Mouse (Mus musculus) lung, embryonic 15.5 days (tissue): ENCODE results near the gene Prrt2. TPM values are rescaled to one million over a fixed set of nuclear protein-coding genes. Genes with fewer than 3 reads are reported as not detected.

Source experiments
- ATAC-seq: fragments of 200-750 bp; cut with Nextera tagmentation; 2 replicates; pipeline ENCODE4 v1.8.0; 2017; ENCODE audit warnings: moderate number of reproducible peaks, borderline replicate concordance; ENCODE audit not compliant: low FRiP score, low TSS enrichment; ENCODE audit errors: extremely low read depth
- H3K27ac ChIP-seq: fragments of 300-500 bp; sonication (generic); 2 replicates; pipeline ENCODE4 v1.5.1; 2015; ENCODE audit warnings: moderate library complexity, mild to moderate bottlenecking, inconsistent platforms
- H3K27me3 ChIP-seq: fragments of 300-500 bp; sonication (generic); 2 replicates; pipeline ENCODE4 v1.6.1; 2015; ENCODE audit warnings: inconsistent platforms
- H3K36me3 ChIP-seq: fragments of 300-500 bp; sonication (generic); 2 replicates; pipeline ENCODE4 v1.6.1; 2015; ENCODE audit warnings: inconsistent platforms
- H3K4me1 ChIP-seq: fragments of 300-500 bp; sonication (generic); 2 replicates; pipeline ENCODE4 v1.6.1; 2015; ENCODE audit warnings: inconsistent platforms
- H3K4me2 ChIP-seq: fragments of 300-500 bp; sonication (generic); 2 replicates; pipeline ENCODE4 v1.6.1; 2015; ENCODE audit warnings: inconsistent platforms, mild to moderate bottlenecking, moderate library complexity
- H3K4me3 ChIP-seq: fragments of 300-500 bp; sonication (generic); 2 replicates; pipeline ENCODE4 v1.5.1; 2015; ENCODE audit warnings: mild to moderate bottlenecking, inconsistent platforms
- H3K9ac ChIP-seq: fragments of 300-500 bp; sonication (generic); 2 replicates; pipeline ENCODE4 v1.6.1; 2015; ENCODE audit warnings: inconsistent platforms
- H3K9me3 ChIP-seq: fragments of 300-500 bp; sonication (generic); 2 replicates; pipeline ENCODE4 v1.6.1; 2016; ENCODE audit warnings: inconsistent platforms
- WGBS: fragments of 180-500 bp; shearing (Covaris S2); methylation state at CpG from one replicate; pipeline ENCODE4 v1.1.7; 2015; 5-methylcytosine and 5-hydroxymethylcytosine counted together
- polyA plus RNA-seq: library from polyadenylated mRNA; unstranded; fragments of >200 nt; fragmentation: Nextera tagmentation; extraction: Ambion mirVana; gene quantifications from 2 replicates; pipeline ENCODE4 v1.2.1, GENCODE M21; 2015

The Prrt2 gene
- polyA plus RNA-seq, 1 experiment from 2014 or later: 3.9 TPM

DNA sequence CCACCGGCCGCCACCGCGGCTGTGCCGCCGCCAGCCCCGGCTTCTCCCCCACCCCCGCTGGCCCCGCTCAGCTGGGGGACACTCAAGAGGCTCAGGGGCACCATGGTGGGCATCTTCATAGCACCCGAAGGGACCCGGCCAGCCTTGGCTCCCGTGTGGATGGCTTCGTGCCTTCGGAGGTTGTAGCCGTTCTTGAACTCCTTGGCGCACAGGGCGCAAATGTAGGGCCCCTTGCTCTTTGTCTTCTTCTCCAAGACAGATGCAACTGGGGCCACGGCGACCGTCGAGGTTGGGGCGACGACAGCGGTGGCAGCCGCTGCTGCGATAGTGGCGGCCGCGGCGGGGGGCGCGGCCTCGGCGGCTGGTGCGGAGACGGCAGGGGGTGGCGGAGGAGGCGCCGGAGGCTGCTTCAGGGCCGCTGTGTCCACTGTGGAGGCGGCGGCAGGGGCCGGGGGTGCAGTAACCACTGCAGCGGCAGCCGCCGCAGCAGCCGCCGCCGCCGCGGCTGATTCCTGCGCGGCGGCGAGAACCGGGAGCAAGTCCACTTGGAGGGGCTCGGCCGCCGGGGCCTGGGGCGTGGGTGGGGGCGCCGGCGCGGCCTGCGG is 4.6 kb upstream of the Prrt2 start:
- H3K4me1 ChIP-seq: peaks cover 51% of the 10 kb centered on the region
- no peak; the same call in 1 of the 2 replicates for ATAC-seq
- H3K27me3 ChIP-seq: no peaks in the 10 kb centered on the region
- no peaks in the 10 kb centered on the region for H3K9me3 ChIP-seq
- under 1% methylated on average over 65 of the region's 65 CpGs for WGBS
- H3K9ac ChIP-seq: peak overlapping the region; percentile 98
- peaks cover 50% of the 10 kb centered on the region for H3K36me3 ChIP-seq
- peak overlapping the region; percentile 86 for H3K4me3 ChIP-seq
- H3K27ac ChIP-seq: peak overlapping the region; percentile 99
- peak overlapping the region; percentile 80 for H3K4me2 ChIP-seq

DNA sequence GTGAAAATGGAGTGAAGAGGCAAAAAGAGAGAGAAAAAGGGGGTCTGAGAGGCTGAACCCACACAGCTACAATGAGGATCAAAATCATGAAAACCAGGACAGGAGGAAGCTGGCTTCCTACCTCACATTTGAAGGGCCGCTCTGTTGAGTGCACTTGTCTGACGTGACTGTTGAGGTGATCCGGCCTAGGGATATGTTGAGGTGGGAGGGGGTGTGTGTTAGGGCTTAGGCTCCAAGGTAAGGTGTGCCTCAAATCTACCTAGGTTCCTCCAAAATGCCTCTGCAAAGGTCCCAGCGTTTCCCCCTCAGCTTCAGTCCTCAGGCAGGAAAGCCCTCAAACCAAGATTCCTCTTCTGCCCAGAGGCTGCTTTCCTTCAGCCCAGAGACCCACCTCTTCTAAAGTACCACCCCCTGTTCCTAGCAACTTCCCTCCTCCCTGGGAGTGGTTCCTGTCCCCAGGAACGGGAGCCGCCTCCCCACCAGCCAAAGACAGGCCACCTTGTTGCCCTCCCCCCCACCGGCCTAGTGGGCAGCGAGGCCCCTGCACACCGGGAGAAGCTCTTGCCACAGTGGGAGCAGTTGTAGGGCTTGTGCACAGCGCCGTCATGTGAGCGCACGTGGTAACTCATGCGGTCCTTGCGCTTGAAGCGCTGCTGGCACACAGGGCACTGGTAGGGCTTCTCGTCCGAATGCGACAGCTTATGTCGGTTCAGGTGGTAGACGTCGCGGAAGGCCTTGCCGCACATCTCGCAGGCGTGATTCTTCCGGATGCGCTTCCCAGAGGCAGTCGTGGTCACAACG is 3.9 kb upstream of the Prrt2 start:
- Histone ChIP-seq H3K27ac (peak overlapping the region; percentile 99), H3K4me2 (peak overlapping the region; percentile 80), H3K4me1 (peaks cover 57% of the 10 kb centered on the region), H3K36me3 (peaks cover 43% of the 10 kb centered on the region), H3K9ac (peak overlapping the region; percentile 98), H3K4me3 (peak overlapping the region; percentile 86), H3K27me3 (no peaks in the 10 kb centered on the region), H3K9me3 (no peaks in the 10 kb centered on the region)
- under 1% methylated on average over 30 of the region's 30 CpGs for WGBS
- ATAC-seq: peak; percentile 11; the same call in 1 of the 2 replicates

DNA sequence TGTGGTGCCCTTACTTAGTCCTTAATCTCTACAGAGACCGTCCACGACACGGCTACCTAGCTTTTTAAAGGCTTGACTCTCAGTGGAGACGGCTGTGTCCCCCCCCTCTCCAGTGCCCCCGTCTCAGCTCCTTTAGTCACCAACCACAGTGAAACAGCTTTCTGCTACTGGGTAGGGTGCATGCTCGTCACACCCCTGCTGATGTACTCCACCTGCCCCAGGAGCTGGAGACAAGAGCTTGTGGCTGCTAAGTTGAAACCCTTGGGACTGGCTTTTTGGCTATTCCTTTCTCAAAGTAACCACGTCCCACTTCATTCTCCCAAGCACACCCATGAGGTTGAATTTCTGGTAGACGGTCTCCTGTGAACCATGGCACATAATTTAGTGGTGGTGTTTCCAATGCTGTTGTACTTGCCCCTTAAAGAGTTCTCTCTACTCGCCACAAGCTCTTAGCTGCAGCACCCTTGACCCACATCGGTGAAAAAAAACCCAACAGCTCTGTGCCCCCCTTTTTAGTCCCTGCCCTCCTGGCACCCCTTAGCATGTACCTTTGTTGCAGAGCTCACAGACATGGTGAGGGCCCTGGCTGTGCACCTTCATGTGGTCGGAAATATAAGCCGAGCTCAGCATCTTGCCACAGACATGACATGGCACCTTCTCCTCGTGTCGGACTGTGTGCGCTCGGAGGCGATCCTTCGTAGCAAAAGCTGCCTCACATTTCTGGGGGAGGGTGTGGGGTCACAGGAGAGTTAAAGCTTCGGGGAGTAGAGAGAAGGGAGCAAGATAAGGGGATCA is 3.1 kb upstream of the Prrt2 start:
- H3K9me3 ChIP-seq: no peaks in the 10 kb centered on the region
- peak overlapping the region; percentile 86 for H3K4me3 ChIP-seq
- H3K36me3 ChIP-seq: peaks cover 34% of the 10 kb centered on the region
- no peaks in the 10 kb centered on the region for H3K27me3 ChIP-seq
- peak overlapping the region; percentile 98 for H3K9ac ChIP-seq
- no peak for ATAC-seq
- H3K4me2 ChIP-seq: peak overlapping the region; percentile 80
- 0 out of 2 replicates have a peak overlapping the region, but pooled peaks have one; percentile 99 for H3K27ac ChIP-seq
- WGBS: 19% methylated on average over 19 of the region's 19 CpGs
- peaks cover 66% of the 10 kb centered on the region for H3K4me1 ChIP-seq

DNA sequence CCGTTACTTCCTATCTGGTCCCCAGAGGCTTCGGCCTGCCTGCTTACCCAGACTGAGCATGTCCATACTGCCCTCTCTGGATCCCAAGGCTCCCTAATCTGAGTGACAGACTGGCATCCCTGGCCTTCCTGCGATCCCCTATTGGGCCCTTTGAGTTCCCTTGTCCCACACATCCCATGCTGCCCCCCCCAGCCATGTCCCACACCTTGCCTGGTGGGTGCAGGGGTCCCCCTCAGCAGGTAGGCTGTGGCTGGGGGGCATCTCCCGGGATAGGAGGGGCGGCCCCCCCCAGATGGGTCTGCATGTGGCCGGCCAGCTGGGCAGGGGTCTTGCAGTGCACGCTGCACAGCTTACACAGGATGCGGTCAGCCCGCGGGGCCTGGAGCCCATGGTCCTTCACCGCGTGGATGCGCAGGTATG is 2.3 kb upstream of the Prrt2 start:
- ATAC-seq: no peak
- 71% methylated on average over 13 of the region's 13 CpGs for WGBS
- Histone ChIP-seq H3K36me3 (peaks cover 26% of the 10 kb centered on the region), H3K4me3 (peak overlapping the region; percentile 86), H3K9me3 (no peaks in the 10 kb centered on the region), H3K27ac (no peak overlapping the region), H3K9ac (peak overlapping the region; percentile 98), H3K4me2 (peak overlapping the region; percentile 80), H3K4me1 (peaks cover 72% of the 10 kb centered on the region), H3K27me3 (no peaks in the 10 kb centered on the region)

DNA sequence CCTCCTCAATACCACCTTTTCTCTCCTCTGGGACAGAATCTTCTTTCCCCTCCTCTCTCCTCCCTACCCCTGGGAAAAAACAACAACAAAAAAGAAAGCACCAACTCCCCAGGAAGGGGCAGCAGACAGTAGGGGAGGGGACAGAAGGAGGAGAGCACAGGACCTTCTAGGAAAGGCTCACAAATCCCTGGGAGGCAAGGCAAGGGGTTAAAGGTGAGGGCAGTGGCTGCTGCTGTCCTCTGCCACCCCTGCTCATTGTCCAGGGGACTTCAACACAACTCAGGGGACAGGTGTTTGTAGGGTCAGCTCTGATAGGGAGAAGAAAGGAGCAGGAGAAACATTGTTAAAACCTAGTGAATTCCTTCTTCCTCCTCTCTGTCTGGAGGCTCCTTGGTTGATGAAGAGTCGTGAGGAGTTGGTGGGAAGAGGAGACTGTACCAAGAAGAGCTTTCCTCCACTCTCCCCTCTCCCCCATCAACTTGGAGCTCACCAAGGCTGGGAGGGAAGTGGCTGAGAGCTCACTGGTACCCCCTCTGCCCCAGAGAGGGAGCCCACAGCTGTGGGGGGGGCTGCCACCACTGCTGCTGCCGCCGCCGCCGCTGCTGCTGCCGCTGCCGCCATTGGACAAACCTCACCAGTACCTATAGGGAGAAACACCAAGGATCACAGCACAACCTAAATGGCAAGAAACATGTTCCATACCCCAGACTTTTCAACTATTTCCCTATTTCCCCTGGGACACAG is 1.7 kb upstream of the Prrt2 start:
- Histone ChIP-seq H3K9me3 (no peaks in the 10 kb centered on the region), H3K4me2 (peak overlapping the region; percentile 80), H3K4me1 (peaks cover 72% of the 10 kb centered on the region), H3K4me3 (no peak overlapping the region), H3K27ac (peak overlapping the region; percentile 42; the same call in 1 of the 2 replicates), H3K9ac (no peak overlapping the region), H3K27me3 (no peaks in the 10 kb centered on the region), H3K36me3 (peaks cover 26% of the 10 kb centered on the region)
- no peak for ATAC-seq
- WGBS: 74% methylated on average over 7 of the region's 7 CpGs

DNA sequence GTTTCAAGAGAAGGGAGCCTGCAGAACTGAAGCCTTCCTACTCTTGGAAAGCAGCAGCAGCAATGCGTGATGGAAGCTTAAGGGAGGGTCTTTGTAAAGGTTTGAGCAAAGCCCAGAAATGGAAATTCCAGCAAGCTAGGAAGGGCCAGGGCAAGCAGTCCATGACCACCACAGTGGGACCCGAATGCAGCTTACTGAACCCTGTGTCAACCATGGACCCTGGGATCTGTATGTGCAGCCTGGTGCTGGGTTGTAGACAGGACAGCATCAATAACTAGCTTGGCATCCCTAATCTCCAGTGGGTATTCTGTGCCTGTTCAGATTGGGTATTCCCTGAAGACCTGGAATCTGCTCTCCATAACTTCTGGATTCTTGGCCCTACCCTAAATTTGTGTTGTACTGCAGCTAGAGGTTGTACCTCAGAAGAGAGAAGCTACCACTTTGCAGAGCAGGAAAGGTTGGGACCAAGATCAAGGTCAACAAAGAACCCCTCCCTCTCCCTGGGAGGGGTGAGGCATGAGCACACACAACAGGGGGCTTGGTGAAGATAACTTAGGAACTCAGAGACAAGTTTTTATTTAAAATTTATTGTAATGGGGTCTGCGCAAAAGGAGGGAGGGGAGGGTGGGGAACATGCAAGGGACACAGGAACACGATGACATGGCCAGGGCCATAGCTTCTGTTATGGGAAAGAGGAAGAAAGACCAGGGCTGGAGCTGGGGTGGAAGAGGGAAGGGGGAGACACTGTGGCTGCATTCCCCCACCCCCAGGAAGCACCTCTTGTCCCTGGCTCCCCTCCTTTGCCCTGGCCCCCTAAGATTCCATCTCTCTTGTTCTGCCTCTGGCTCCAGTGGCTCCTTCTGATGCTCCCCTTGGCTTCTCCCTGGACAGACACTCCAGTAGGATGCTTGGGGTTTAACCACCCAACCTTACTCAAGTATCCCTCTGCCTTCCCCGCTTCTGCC is 834 bp upstream of the Prrt2 start:
- Histone ChIP-seq H3K4me1 (peaks cover 73% of the 10 kb centered on the region), H3K27me3 (no peaks in the 10 kb centered on the region), H3K36me3 (peaks cover 26% of the 10 kb centered on the region), H3K9ac (peak overlapping the region; percentile 56), H3K4me2 (peak overlapping the region; percentile 88), H3K27ac (peak overlapping the region; percentile 83), H3K4me3 (peak overlapping the region; percentile 47), H3K9me3 (no peaks in the 10 kb centered on the region)
- ATAC-seq: no peak
- WGBS: 40% methylated on average over 5 of the region's 5 CpGs

DNA sequence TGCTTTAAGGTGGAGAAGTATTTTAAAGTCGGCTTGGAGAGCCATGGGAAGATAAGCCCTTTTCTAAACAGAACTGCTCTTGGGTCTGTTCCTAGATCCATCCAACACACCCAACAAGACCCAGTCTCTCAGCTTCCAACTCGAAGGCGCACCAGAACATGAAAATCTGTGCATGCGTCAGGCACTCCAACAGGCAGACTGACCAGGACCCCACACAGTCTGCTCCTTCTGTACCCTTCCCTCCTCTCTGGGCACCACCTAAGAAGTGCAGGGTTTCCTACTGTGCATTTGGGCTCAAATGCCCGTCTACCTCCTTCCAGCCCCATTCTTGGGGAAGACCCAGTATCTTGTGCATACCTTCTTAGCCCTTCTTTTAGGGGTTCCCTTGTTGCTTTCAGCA is 520 bp downstream of the Prrt2 start:
- ATAC-seq: no peak
- Histone ChIP-seq H3K4me3 (peak overlapping the region; percentile 47), H3K4me2 (peak overlapping the region; percentile 88), H3K9me3 (no peaks in the 10 kb centered on the region), H3K4me1 (peaks cover 79% of the 10 kb centered on the region), H3K27me3 (no peaks in the 10 kb centered on the region), H3K27ac (peak overlapping the region; percentile 83), H3K36me3 (peaks cover 29% of the 10 kb centered on the region), H3K9ac (peak overlapping the region; percentile 56)
- 34% methylated on average over 5 of the region's 5 CpGs for WGBS

DNA sequence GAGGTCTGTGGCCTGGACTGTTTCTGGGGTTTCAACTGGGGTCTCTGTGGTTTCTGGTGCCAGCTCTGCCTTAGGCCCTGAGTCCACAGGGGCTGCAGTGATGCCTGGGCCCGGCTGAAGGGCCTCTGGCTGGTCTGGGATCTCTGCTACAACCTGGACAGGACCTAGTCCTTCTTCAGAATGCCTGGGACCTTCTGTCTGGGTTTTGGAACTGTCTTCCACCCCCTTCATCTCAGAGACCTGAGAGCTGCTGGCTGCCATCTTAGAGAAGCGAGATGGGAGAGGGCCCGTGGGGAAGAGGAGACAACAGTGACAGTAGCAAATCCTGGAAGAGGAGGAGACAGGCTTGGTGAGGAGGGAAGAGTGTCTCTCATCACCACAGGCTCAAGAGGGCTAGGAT is 980 bp downstream of the Prrt2 start:
- peak overlapping the region; percentile 47 for H3K4me3 ChIP-seq
- peaks cover 33% of the 10 kb centered on the region for H3K36me3 ChIP-seq
- H3K9ac ChIP-seq: peak overlapping the region; percentile 56
- no peaks in the 10 kb centered on the region for H3K9me3 ChIP-seq
- peak overlapping the region; percentile 88 for H3K4me2 ChIP-seq
- 64% methylated on average over 3 of the region's 3 CpGs for WGBS
- no peak for ATAC-seq
- peak overlapping the region; percentile 83; the same call in 1 of the 2 replicates for H3K27ac ChIP-seq
- peaks cover 84% of the 10 kb centered on the region for H3K4me1 ChIP-seq
- no peaks in the 10 kb centered on the region for H3K27me3 ChIP-seq

DNA sequence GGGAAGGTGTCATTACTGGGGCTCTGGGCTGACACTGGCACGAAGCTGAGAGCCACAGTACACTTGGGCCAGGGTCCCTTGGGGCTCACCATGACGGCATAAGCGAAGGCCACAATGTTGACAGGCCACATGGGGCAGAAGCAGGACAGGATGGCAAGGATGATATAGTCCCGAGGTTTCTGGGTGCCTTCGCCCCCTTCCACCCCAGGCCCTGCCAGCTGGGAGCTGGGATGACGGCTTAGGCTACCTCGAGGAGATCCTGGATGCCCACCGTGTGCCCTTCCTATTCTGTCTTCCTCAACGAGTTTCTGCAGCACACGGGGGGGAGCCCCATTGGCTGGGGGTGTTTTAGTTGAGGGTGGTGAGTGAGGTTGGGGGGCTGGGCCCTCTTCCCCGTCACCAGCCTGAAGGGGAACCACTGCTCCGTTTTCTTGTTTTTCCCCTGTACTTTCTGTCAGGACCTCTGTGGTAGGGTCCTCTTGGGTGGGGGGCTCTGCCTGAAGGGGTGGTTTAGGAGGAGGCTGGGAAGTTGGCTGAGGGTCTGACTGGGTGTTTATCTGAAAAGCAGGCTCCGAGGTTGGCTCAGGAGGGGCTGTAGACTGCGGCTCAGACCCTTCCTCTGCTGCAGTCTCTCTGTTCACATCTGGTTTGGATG is 1.6 kb downstream of the Prrt2 start:
- 73% methylated on average over 14 of the region's 14 CpGs for WGBS
- Histone ChIP-seq H3K4me3 (no peak overlapping the region; the same call in 1 of the 2 replicates), H3K4me2 (peak overlapping the region; percentile 88), H3K36me3 (peaks cover 34% of the 10 kb centered on the region), H3K27ac (no peak overlapping the region), H3K27me3 (no peaks in the 10 kb centered on the region), H3K9me3 (no peaks in the 10 kb centered on the region), H3K4me1 (peaks cover 84% of the 10 kb centered on the region), H3K9ac (0 out of 2 replicates have a peak overlapping the region, but pooled peaks have one; percentile 56)
- ATAC-seq: no peak
